Mouse (Mus musculus): ENCODE measurements around the gene Sh3pxd2a.

- TF ChIP-seq CTCF (IDR thresholded peaks at IDR 0.05; ENCODE audit: low read depth) (no peak), EP300 (IDR thresholded peaks at IDR 0.05; ENCODE audit: low read depth) (no peak)
Measured at GRCm38 (mm10) chr19:47453352-47453751, 10.8 kb downstream of the Sh3pxd2a start.

Measured in heart, postnatal 0 days (tissue).